In genomic region chr17:83360796-83361566, GRCm38 (mm10) we compare ENCODE assay signal across 16 mouse cellular contexts. TPM values are rescaled to one million over a fixed set of nuclear protein-coding genes. Genes with fewer than 3 reads are reported as not detected.
DNase-seq lines count a peak whose midpoint lies in the region.
"Had no signal": no experiment of that assay in that cellular context is flagged by ENCODE, and none has a peak within 500 bp of the region (broad histone marks: within the 10 kb centered on the region; RNA-seq: fewer than 3 reads in every experiment).

No protein-coding gene starts in this region.

- DNase-seq in heart, adult 11 months, result peak; percentile 76
- no peak for DNase-seq in heart, adult 18-20 months
- peak; percentile 53 for DNase-seq in ES-CJ7 (ENCODE audit: low read depth, low spot score)
- peak; percentile 56 for DNase-seq in ZHBTc4 (ENCODE audit: low read depth, low spot score)
- DNase-seq in left cerebral cortex, adult 11 months (ENCODE audit: low spot score), result no peak
- no peak for DNase-seq in lung, postnatal 4 days
- DNase-seq: adrenal gland, postnatal 10 days; cerebellum, adult 11 months; cerebellum, adult 2 months; cerebellum, adult 9-11 months; cerebellum, postnatal 25 days; forebrain, postnatal 0 days; gastrocnemius, adult 2 months; gastrocnemius, postnatal 25 days; heart, postnatal 10 days; heart, postnatal 4 days had no signal

RNA-seq across cellular contexts. Expression of gene Eml4, which starts 10.2 kb away (rescaled TPM):
- total RNA-seq in heart, adult 18-20 months (2021), result 1 to 10 TPM; 4.3 to 4.4 TPM

Comparison
In these comparisons a context has a peak if more than half of its experiments do, and no peak if none do; other contexts are left out.
1. DNase-seq: peak in heart, adult 11 months (single experiment), ES-CJ7 (single experiment) and ZHBTc4 (single experiment); none in heart, adult 18-20 months (0 of 2), left cerebral cortex, adult 11 months (single experiment) and lung, postnatal 4 days (0 of 2).